Mouse (Mus musculus): ENCODE data around the gene Gldc.

- TF ChIP-seq GATA1 (IDR thresholded peaks at IDR 0.05; ENCODE audit: borderline replicate concordance, low read length) (no peak), FLI1 (IDR thresholded peaks at IDR 0.05; ENCODE audit: low read length) (no peak)
These were observed 79.0 kb downstream of the Gldc start for GRCm38 (mm10) chr19:30096186-30096585.

Measured in megakaryocyte, embryonic 14.5 days (primary cell).